Comparison of ENCODE assay signal across 8 mouse cellular contexts in genomic region chr6:125098513-125098912, GRCm38 (mm10). TPM values are rescaled to one million over a fixed set of nuclear protein-coding genes. Genes with fewer than 3 reads are reported as not detected.
A peak's percentile ranks its signal among the peaks of the same experiment; 100 is the strongest.
DNase-seq lines count a peak whose midpoint lies in the region; ATAC-seq and TF ChIP-seq lines count a peak whose summit lies in the region.

No protein-coding gene starts in this region.

- peaks cover 52% of the 10 kb centered on the region for H3K36me3 ChIP-seq in embryonic facial prominence, embryonic 12.5 days
- peaks cover 28% of the 10 kb centered on the region for H3K36me3 ChIP-seq in hindbrain, embryonic 16.5 days (ENCODE audit: control insufficient read depth, insufficient read depth, low read length)
- peaks cover 52% of the 10 kb centered on the region for H3K36me3 ChIP-seq in neural tube, embryonic 12.5 days

- no peaks in the 10 kb centered on the region for H3K9me3 ChIP-seq in embryonic facial prominence, embryonic 12.5 days
- H3K9me3 ChIP-seq in hindbrain, embryonic 16.5 days (ENCODE audit: control insufficient read depth, low read length): no peaks in the 10 kb centered on the region
- no peaks in the 10 kb centered on the region for H3K9me3 ChIP-seq in neural tube, embryonic 12.5 days

- H3K4me2 ChIP-seq in embryonic facial prominence, embryonic 12.5 days (replicated peaks): peak overlapping the region; percentile 88
- H3K4me2 ChIP-seq in hindbrain, embryonic 16.5 days (ENCODE audit: low read length): peak overlapping the region; percentile 91
- peak overlapping the region; percentile 65 for H3K4me2 ChIP-seq in neural tube, embryonic 12.5 days (replicated peaks)

- H3K27ac ChIP-seq in embryonic facial prominence, embryonic 12.5 days: peak overlapping the region; percentile 43
- H3K27ac ChIP-seq in hindbrain, embryonic 16.5 days (ENCODE audit: low read depth, low read length): peak overlapping the region; percentile 14; the same call in 1 of the 2 replicates
- peak overlapping the region; percentile 6 for H3K27ac ChIP-seq in neural tube, embryonic 12.5 days

- no peaks in the 10 kb centered on the region for H3K27me3 ChIP-seq in embryonic facial prominence, embryonic 12.5 days
- H3K27me3 ChIP-seq in hindbrain, embryonic 16.5 days (replicated peaks; ENCODE audit: control insufficient read depth, insufficient read depth, low read length): no peaks in the 10 kb centered on the region
- no peaks in the 10 kb centered on the region for H3K27me3 ChIP-seq in neural tube, embryonic 12.5 days (replicated peaks)

- WGBS in lung, adult 2 months: 38% methylated on average over 3 of the region's 3 CpGs
- WGBS in embryonic facial prominence, embryonic 12.5 days: 51% methylated on average over 3 of the region's 3 CpGs
- 34% methylated on average over 3 of the region's 3 CpGs for WGBS in hindbrain, embryonic 16.5 days
- WGBS in neural tube, embryonic 12.5 days: 76% methylated on average over 3 of the region's 3 CpGs

- peaks cover 28% of the 10 kb centered on the region for H3K4me1 ChIP-seq in lung, adult 2 months (ENCODE audit: control insufficient read depth, insufficient read depth, low read length)
- peaks cover 33% of the 10 kb centered on the region for H3K4me1 ChIP-seq in embryonic facial prominence, embryonic 12.5 days
- peaks cover 35% of the 10 kb centered on the region for H3K4me1 ChIP-seq in hindbrain, embryonic 16.5 days (ENCODE audit: control insufficient read depth, insufficient read depth, low read depth, low read length)
- peaks cover 31% of the 10 kb centered on the region for H3K4me1 ChIP-seq in neural tube, embryonic 12.5 days

- ATAC-seq in embryonic facial prominence, embryonic 12.5 days (ENCODE audit: insufficient number of reproducible peaks, insufficient read depth, low FRiP score, low TSS enrichment): no peak
- ATAC-seq in hindbrain, embryonic 16.5 days: no peak
- ATAC-seq in neural tube, embryonic 12.5 days (ENCODE audit: low FRiP score, low read depth): no peak

- H3K4me3 ChIP-seq in lung, adult 2 months (replicated peaks; ENCODE audit: extremely low read depth, low read depth, low read length): no peak overlapping the region
- H3K4me3 ChIP-seq in embryonic facial prominence, embryonic 12.5 days: peak overlapping the region; percentile 100
- peak overlapping the region; percentile 86 for H3K4me3 ChIP-seq in hindbrain, embryonic 16.5 days (ENCODE audit: low read length)
- H3K4me3 ChIP-seq in neural tube, embryonic 12.5 days: peak overlapping the region; percentile 99

- no peak for TF ChIP-seq CTCF in lung, adult 2 months (IDR thresholded peaks at IDR 0.05; ENCODE audit: insufficient read depth, low read length)

- TF ChIP-seq POLR2A in lung, adult 2 months (IDR thresholded peaks at IDR 0.05; ENCODE audit: borderline replicate concordance, extremely low read depth, low read depth, low read length): no peak

- peak overlapping the region; percentile 97 for H3K9ac ChIP-seq in embryonic facial prominence, embryonic 12.5 days
- H3K9ac ChIP-seq in hindbrain, embryonic 16.5 days (ENCODE audit: low read depth, low read length): peak overlapping the region; percentile 95
- peak overlapping the region; percentile 97 for H3K9ac ChIP-seq in neural tube, embryonic 12.5 days

- peak; percentile 17 for DNase-seq in lung, adult 2 months
- no peak for DNase-seq in lung, adult 18-20 months
- no peak for DNase-seq in urinary bladder, postnatal 10 days (ENCODE audit: low spot score)
- DNase-seq in ovary, adult 18-20 months (ENCODE audit: low spot score): no peak
- no peak for DNase-seq in testis, postnatal 14 days (ENCODE audit: low spot score)

RNA-seq across cellular contexts. Expression of gene Chd4, which starts 2.7 kb away (rescaled TPM):
- 108 and 129 TPM in 2 replicates for polyA plus RNA-seq in lung, adult 2 months (2012; rRNA removed)
- polyA plus RNA-seq in embryonic facial prominence, embryonic 12.5 days (2016; fragmentation: Nextera tagmentation; extraction: Ambion mirVana): 90.0 and 104 TPM in 2 replicates
- polyA plus RNA-seq in hindbrain, embryonic 16.5 days (2015; fragmentation: Nextera tagmentation; extraction: Ambion mirVana): 66.6 and 68.4 TPM in 2 replicates
- 115 and 121 TPM in 2 replicates for polyA plus RNA-seq in neural tube, embryonic 12.5 days (2016; fragmentation: Nextera tagmentation; extraction: Ambion mirVana)

RNA-seq across cellular contexts. Expression of gene Lpar5, which starts 30.8 kb away (rescaled TPM):
- 6.5 and 13.9 TPM in 2 replicates for polyA plus RNA-seq in lung, adult 2 months (2012; rRNA removed)
- 0.53 and 0.61 TPM in 2 replicates for polyA plus RNA-seq in embryonic facial prominence, embryonic 12.5 days (2016; fragmentation: Nextera tagmentation; extraction: Ambion mirVana)
- polyA plus RNA-seq in hindbrain, embryonic 16.5 days (2015; fragmentation: Nextera tagmentation; extraction: Ambion mirVana): 0.36 and 0.85 TPM in 2 replicates
- 0.32 and 0.54 TPM in 2 replicates for polyA plus RNA-seq in neural tube, embryonic 12.5 days (2016; fragmentation: Nextera tagmentation; extraction: Ambion mirVana)

RNA-seq across cellular contexts. Expression of gene Nop2, which starts 33.2 kb away (rescaled TPM):
- polyA plus RNA-seq in lung, adult 2 months (2012; rRNA removed): 10.1 and 13.6 TPM in 2 replicates
- 68.0 and 70.1 TPM in 2 replicates for polyA plus RNA-seq in embryonic facial prominence, embryonic 12.5 days (2016; fragmentation: Nextera tagmentation; extraction: Ambion mirVana)
- polyA plus RNA-seq in hindbrain, embryonic 16.5 days (2015; fragmentation: Nextera tagmentation; extraction: Ambion mirVana): 48.6 and 50.7 TPM in 2 replicates
- 53.9 and 56.3 TPM in 2 replicates for polyA plus RNA-seq in neural tube, embryonic 12.5 days (2016; fragmentation: Nextera tagmentation; extraction: Ambion mirVana)

RNA-seq across cellular contexts. Expression of gene Iffo1, which starts 46.5 kb away (rescaled TPM):
- polyA plus RNA-seq in lung, adult 2 months (2012; rRNA removed): 45.0 and 51.0 TPM in 2 replicates
- polyA plus RNA-seq in embryonic facial prominence, embryonic 12.5 days (2016; fragmentation: Nextera tagmentation; extraction: Ambion mirVana): 19.1 and 24.0 TPM in 2 replicates
- polyA plus RNA-seq in hindbrain, embryonic 16.5 days (2015; fragmentation: Nextera tagmentation; extraction: Ambion mirVana): 20.3 and 21.9 TPM in 2 replicates
- polyA plus RNA-seq in neural tube, embryonic 12.5 days (2016; fragmentation: Nextera tagmentation; extraction: Ambion mirVana): 21.9 and 22.6 TPM in 2 replicates

RNA-seq across cellular contexts. Expression of gene Acrbp, which starts 49.0 kb away (rescaled TPM):
- polyA plus RNA-seq in lung, adult 2 months (2012; rRNA removed): 23.7 TPM in 2 replicates
- 17.6 and 21.0 TPM in 2 replicates for polyA plus RNA-seq in embryonic facial prominence, embryonic 12.5 days (2016; fragmentation: Nextera tagmentation; extraction: Ambion mirVana)
- polyA plus RNA-seq in hindbrain, embryonic 16.5 days (2015; fragmentation: Nextera tagmentation; extraction: Ambion mirVana): 18.2 and 20.9 TPM in 2 replicates
- polyA plus RNA-seq in neural tube, embryonic 12.5 days (2016; fragmentation: Nextera tagmentation; extraction: Ambion mirVana): 15.1 and 15.3 TPM in 2 replicates
